Mouse (Mus musculus) neural tube, embryonic 10.5 days (tissue): ENCODE measurements at regions not wholly inside any gene's neighbourhood (a gene's known extent, or its start where the extent isn't known, plus 50 kb on each side); places are given as distances from the start of the nearest gene placed in this dataset.

Experiments
- DNase-seq: peaks from one replicate; pipeline ENCODE4 v3.0.0-alpha.2; 2017; ENCODE audit warnings: low spot score; ENCODE audit errors: extremely low spot score

DNA sequence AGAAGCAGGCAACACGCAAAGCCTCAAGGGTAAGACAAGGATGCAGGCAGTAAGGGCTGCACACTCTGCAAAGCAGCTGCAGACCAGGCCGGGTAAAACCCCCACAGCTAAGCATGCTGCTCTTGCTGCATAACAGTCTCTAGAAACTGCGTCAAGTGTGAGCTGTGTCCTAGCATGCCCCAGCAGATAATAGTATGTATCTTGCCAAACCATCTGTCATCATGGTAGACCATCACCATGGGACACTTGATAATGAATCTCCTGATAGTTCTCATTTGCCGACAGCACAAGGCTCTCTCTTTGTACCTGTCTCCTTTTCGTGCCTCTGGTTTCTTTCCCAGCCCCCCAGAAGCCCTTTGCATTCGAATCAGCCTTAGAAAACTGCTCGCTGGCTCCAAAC, 52.5 kb upstream of the Ddx18 start:
- no peak for DNase-seq

DNA sequence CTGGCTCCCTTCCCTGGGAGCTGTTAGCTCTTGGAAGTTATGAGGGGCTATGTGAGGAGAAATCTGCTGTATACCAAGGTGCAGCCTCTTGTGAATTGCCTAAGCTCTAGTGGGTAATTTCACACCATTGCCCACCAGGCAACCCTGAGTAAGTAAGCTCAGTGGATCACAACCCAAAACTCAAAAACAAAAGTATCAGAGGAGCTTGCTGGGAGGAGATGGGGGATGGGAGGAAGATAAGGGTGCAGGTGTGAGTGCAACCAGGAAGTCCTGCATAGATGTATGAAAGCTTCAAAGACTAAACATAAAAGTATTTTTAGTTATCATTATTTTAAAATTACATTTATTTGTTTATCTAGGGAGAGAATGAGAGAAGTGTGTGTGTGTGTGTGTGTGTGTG, 50.8 kb upstream of the Ddx18 start:
- DNase-seq: no peak
